In genomic region chr6:70752351-70752750, GRCm38 (mm10) we compare ENCODE assay signal across 8 mouse cellular contexts. TPM values are rescaled to one million over a fixed set of nuclear protein-coding genes. Genes with fewer than 3 reads are reported as not detected.
DNase-seq lines count a peak whose midpoint lies in the region; ATAC-seq lines count a peak whose summit lies in the region.

No protein-coding gene starts in this region.

- peak; percentile 69 to 75 for DNase-seq in cerebellum, postnatal 10 days
- DNase-seq in left cerebral cortex, postnatal 4 days = peak; percentile 36
- no peak for DNase-seq in left cerebral cortex, adult 11 months (ENCODE audit: low spot score)
- peak; percentile 42 for DNase-seq in brain, adult 2 months (ENCODE audit: low read depth, low spot score)
- peak; percentile 53 for DNase-seq in kidney, postnatal 10 days
- peak; percentile 65 for DNase-seq in retina, embryonic 14.5 days (ENCODE audit: low spot score)
- DNase-seq in yolk sac, embryonic 10.5 days (ENCODE audit: low spot score) = no peak

- intact Hi-C loops in left cerebral cortex, postnatal 4 days (cut with DNase I) = no loop called here

- ATAC-seq in cerebellum, adult (ENCODE audit: insufficient number of reproducible peaks, low FRiP score, low TSS enrichment) = no peak

RNA-seq across cellular contexts. Expression of gene Rpia, which starts 39.7 kb away (rescaled TPM):
- 10 to 100 TPM; 16.1 to 19.0 TPM for total RNA-seq in left cerebral cortex, postnatal 4 days (2021)

Comparison
In these comparisons a context has a peak if more than half of its experiments do, and no peak if none do; other contexts are left out.
1. DNase-seq: peak in cerebellum, postnatal 10 days (2 of 2), left cerebral cortex, postnatal 4 days (single experiment), brain, adult 2 months (single experiment), kidney, postnatal 10 days (single experiment) and retina, embryonic 14.5 days (single experiment); none in left cerebral cortex, adult 11 months (single experiment) and yolk sac, embryonic 10.5 days (single experiment).